Mouse (Mus musculus): ENCODE results near the gene Ipcef1. TPM values are rescaled to one million over a fixed set of nuclear protein-coding genes. Genes with fewer than 3 reads are reported as not detected.

Gene Ipcef1
- 0.04 TPM for polyA plus RNA-seq (2014; fragmentation: Illumina TruSeq; extraction: RNeasy Lipid Tissue Mini Kit (QIAGEN cat#74804); ENCODE audit: low read depth, low replicate concordance)

DNA sequence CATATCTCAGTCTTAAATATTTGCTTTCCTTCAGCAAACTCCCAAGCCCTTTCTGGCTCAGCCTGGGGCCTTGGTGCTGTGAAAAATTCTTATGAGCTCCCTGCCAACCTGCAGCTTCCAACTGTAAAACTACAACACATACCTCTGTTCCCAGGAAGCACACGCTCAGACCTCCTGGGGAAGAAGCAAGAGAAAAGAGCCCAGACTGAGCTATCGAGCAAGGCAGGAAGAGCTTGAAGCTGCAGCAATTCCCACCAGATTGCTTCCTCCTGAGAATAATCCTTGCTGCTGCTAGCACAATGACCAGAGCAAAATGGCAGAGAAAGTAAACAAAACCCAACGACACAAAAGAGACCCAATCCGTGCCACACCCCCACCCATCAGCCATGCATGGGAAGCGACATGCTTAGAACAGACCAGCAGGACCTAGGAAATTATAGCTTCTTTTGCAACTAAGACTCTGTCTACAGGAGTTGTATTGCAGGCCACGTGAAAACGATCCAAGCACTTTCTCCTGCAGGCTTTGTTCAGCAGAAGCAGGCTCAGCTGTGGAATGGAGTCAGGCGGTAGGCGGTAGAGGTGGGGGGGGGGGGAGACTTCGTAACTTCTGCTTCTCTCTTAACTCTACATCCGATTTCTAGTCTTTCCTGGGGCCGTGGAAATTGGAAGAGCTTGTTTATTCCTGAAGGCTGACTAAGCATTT lies at the start of gene Ipcef1:
Ipcef1 (minus strand) TSS at position 164 of the 703 bp plus-strand sequence.

Other genes starting within 250 kb of the Ipcef1 start
- 5.2 TPM for gene Cnksr3, start 159.8 kb upstream of the Ipcef1 start, polyA plus RNA-seq (2014; fragmentation: Illumina TruSeq; extraction: RNeasy Lipid Tissue Mini Kit (QIAGEN cat#74804); ENCODE audit: low read depth, low replicate concordance)